Mouse (Mus musculus) lung, postnatal 25 days (tissue): ENCODE results near the gene Krtap1-4.

Experiments
- DNase-seq: peaks from one replicate; pipeline ENCODE4 v3.0.0; 2022; ENCODE audit warnings: low spot score

The Krtap1-4 gene

DNA sequence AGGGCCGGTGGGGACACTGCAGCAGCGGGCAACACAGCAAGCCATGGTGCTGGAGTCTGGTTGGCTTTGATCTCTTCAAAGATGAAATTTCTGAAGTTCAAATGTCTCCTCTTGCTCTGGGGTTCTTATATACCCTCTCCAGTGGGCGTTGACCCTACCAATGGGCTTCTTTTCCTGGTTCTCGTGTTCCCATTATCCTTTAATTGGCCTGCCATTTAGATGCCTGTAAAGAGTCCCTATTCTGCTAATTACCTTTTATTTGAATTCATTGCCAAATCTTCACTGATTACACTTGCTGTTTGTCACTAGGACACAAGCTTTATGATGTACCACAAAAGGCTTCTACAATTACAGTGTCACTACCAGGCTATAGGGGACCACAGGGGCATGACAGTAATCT lies 32.7 kb downstream of the Krtap1-4 start, which contains the start of gene Krtap3-3:
Krtap3-3 (minus strand) TSS at position 101 of the 400 bp plus-strand sequence.
- DNase-seq = no peak

- DNase-seq = no peak
Observed at GRCm38 (mm10) chr11:99547892-99548291, 35.6 kb downstream of the Krtap1-4 start.

GRCm38 (mm10) chr11:99539721-99540120 lies 43.7 kb downstream of the Krtap1-4 start:
- DNase-seq = no peak
